Mouse (Mus musculus) forebrain, postnatal 0 days (tissue): ENCODE results near the gene Frmd4b. TPM values are rescaled to one million over a fixed set of nuclear protein-coding genes. Genes with fewer than 3 reads are reported as not detected.

Experiments
- ATAC-seq: fragments of 200-750 bp; cut with Nextera tagmentation; 2 replicates; pipeline ENCODE4 v1.8.0; 2017; ENCODE audit warnings: mild to moderate bottlenecking, moderate library complexity
- DNase-seq: peaks from one replicate; pipeline ENCODE4 v3.0.0-alpha.2; 2015
- H3K27ac ChIP-seq: fragments of 300-500 bp; sonication (generic); 2 replicates; pipeline ENCODE4 v1.5.1; 2014; ENCODE audit warnings: low read depth, mild to moderate bottlenecking, antibody characterized with exemption, low read length, moderate library complexity, mixed read lengths
- H3K27me3 ChIP-seq: fragments of 300-500 bp; sonication (generic); 2 replicates; pipeline ENCODE4 v1.6.1; 2014; ENCODE audit warnings: mild to moderate bottlenecking, low read length, mixed read lengths; ENCODE audit not compliant: insufficient read depth
- H3K36me3 ChIP-seq: fragments of 300-500 bp; sonication (generic); 2 replicates; pipeline ENCODE4 v1.6.1; 2014; ENCODE audit warnings: mild to moderate bottlenecking, moderate library complexity; ENCODE audit not compliant: insufficient read depth
- H3K4me1 ChIP-seq: fragments of 300-500 bp; sonication (generic); 2 replicates; pipeline ENCODE4 v1.6.1; 2014; ENCODE audit warnings: antibody characterized with exemption; ENCODE audit not compliant: insufficient read depth
- H3K4me2 ChIP-seq: fragments of 300-500 bp; sonication (generic); 2 replicates; pipeline ENCODE4 v1.6.1; 2014; ENCODE audit warnings: low read depth, mild to moderate bottlenecking, moderate library complexity
- H3K4me3 ChIP-seq: fragments of 300-500 bp; sonication (generic); 2 replicates; pipeline ENCODE4 v1.5.1; 2014; ENCODE audit warnings: low read depth, low read length, mixed read lengths
- H3K9ac ChIP-seq: fragments of 300-500 bp; sonication (generic); 2 replicates; pipeline ENCODE4 v1.6.1; 2014; ENCODE audit warnings: mild to moderate bottlenecking
- H3K9me3 ChIP-seq: fragments of 300-500 bp; sonication (generic); 2 replicates; pipeline ENCODE4 v1.6.1; 2016; ENCODE audit warnings: low read length
- CTCF ChIP-seq: sonication (generic); IDR thresholded peaks from 2 replicates; pipeline ENCODE4 v1.5.1; 2016; ENCODE audit warnings: antibody characterized with exemption, control low read depth, low read depth
- WGBS: fragments of 180-500 bp; shearing (Covaris S2); extraction: QIAGEN DNeasy Blood & Tissue Kit; methylation state at CpG from one replicate; pipeline ENCODE4 v1.1.7; 2014; 5-methylcytosine and 5-hydroxymethylcytosine counted together
- polyA plus RNA-seq: library from polyadenylated mRNA; unstranded; fragments of >200 nt; fragmentation: Nextera tagmentation; extraction: Ambion mirVana; gene quantifications from 2 replicates; pipeline ENCODE4 v1.2.1, GENCODE M21; 2015
- total RNA-seq: library from RNA; depleted of rRNA; stranded (reverse); fragments of >200 nt; gene quantifications from 2 replicates; pipeline ENCODE4 v1.2.3, GENCODE M21; 2014

Gene Frmd4b
- total and polyA plus RNA-seq, 2 experiments from 2014 or later: 17.0 to 43.7 TPM

DNA sequence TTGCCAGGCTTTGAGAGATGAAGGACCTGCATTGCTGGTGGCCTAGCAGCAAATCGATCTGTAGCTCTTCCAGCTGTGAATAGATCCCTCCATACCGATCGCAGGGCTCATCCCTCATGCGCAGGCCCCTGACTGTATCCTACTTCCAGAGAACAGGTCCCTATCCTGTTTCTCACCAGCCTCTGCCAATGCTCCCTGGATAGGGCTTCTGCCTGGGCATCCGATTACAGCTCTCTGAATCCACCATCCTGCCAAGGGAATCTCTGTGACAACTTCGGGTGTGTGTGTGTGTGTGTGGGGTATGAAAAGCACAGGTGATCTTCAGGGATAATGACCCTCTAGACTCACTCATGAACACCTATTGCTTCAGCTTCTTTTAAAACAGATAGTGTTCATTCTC is 216.9 kb downstream of the Frmd4b start:
- Histone ChIP-seq H3K4me1 (no peaks in the 10 kb centered on the region), H3K4me2 (no peak overlapping the region), H3K27me3 (no peaks in the 10 kb centered on the region), H3K36me3 (no peaks in the 10 kb centered on the region), H3K9ac (no peak overlapping the region), H3K4me3 (no peak overlapping the region), H3K9me3 (no peaks in the 10 kb centered on the region), H3K27ac (no peak overlapping the region)
- DNase-seq (no peak), ATAC-seq (no peak)
- no peak for TF ChIP-seq CTCF
- 90% methylated on average over 6 of the region's 6 CpGs for WGBS

DNA sequence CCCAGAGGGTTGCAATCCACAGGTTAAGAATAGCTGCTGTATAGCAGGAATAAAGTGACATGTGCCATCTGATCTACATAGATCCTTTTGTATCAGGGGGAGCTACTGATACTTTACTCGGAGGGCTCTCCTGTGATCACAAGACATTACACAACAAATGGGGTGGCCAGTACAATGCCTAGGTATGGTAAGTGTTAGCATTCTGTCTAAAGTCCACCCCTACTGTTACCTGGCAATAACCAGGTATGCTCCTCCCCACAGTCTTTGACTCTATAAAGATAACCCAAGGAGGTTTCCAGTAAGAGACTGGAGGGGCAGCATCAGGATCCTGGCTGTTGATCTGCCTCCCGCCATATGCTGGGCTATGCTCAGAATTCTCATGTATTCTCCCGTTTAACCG is 219.4 kb downstream of the Frmd4b start:
- ATAC-seq (no peak), DNase-seq (no peak)
- Histone ChIP-seq H3K4me3 (no peak overlapping the region), H3K4me2 (no peak overlapping the region), H3K9ac (no peak overlapping the region), H3K36me3 (no peaks in the 10 kb centered on the region), H3K27ac (no peak overlapping the region), H3K9me3 (no peaks in the 10 kb centered on the region), H3K4me1 (no peaks in the 10 kb centered on the region), H3K27me3 (no peaks in the 10 kb centered on the region)
- TF ChIP-seq CTCF: no peak
- 77% methylated on average over 4 of the region's 4 CpGs for WGBS

DNA sequence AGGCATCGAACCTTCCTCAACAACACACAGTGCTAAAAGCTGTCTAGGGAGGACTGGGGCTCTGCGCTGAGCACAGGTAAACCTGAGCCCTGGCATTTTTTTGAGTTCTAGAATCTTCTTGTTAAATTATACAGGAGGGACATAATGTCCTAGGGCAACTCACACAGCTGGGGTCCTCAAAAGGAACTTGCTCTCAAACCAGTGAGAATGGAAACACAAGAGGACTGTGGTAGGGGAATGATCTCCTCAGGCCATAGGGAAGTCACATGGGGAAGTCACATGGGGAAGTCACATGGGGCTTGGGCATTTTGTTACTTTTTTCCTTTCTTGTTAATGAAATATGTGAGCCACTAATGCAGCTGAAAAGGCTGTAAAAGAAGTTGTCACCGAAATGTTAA is 220.4 kb downstream of the Frmd4b start:
- no peak overlapping the region for H3K27ac ChIP-seq
- TF ChIP-seq CTCF: no peak

DNA sequence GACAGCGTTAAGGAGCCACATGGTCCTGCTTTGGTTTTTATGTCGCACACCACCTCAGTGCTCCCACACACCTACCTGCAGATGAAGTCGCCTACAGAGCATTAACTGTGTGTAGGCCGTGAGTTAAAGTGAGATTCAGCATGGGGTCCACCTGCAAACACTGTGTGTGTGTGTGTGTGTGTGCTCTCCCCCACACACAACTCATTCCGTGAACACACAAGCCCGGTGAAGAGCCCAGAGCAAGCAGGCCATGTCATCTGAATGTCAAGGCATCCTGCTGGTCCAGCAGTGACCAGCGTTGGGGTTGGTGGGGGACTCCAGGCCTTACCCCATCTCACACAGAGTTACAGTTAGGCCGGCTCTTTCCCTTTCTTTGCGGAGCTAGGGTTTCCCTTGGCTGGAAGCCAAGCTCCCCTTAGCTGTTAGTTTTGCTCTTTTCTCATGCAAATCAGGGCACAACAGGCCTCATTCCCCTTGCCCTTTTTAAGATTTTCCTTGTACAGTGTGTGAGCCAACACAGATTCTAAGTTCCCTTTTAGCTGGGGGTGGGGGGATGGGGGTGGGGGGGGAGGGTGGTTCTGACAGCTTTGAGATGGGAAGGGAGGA is 220.9 kb downstream of the Frmd4b start:
- WGBS: 14% methylated on average over 9 of the region's 9 CpGs
- DNase-seq (peak; percentile 80), ATAC-seq (peak; percentile 76)
- no peak overlapping the region for H3K4me3 ChIP-seq
- peak overlapping the region; percentile 47; the same call in 1 of the 2 replicates for H3K27ac ChIP-seq
- H3K4me1 ChIP-seq: no peaks in the 10 kb centered on the region
- no peaks in the 10 kb centered on the region for H3K27me3 ChIP-seq
- H3K9ac ChIP-seq: no peak overlapping the region
- TF ChIP-seq CTCF: no peak
- H3K9me3 ChIP-seq: no peaks in the 10 kb centered on the region
- no peak overlapping the region for H3K4me2 ChIP-seq
- no peaks in the 10 kb centered on the region for H3K36me3 ChIP-seq

More for the DNA sequence above, 220.4 kb downstream of the Frmd4b start:
- 28% methylated on average over 3 of the region's 3 CpGs for WGBS
- peak; percentile 25; the same call in 1 of the 2 replicates for ATAC-seq
- H3K4me2 ChIP-seq: no peak overlapping the region
- no peaks in the 10 kb centered on the region for H3K36me3 ChIP-seq
- no peaks in the 10 kb centered on the region for H3K9me3 ChIP-seq
- no peak overlapping the region for H3K4me3 ChIP-seq
- H3K9ac ChIP-seq: no peak overlapping the region
- no peak for DNase-seq
- no peaks in the 10 kb centered on the region for H3K4me1 ChIP-seq
- H3K27me3 ChIP-seq: no peaks in the 10 kb centered on the region

DNA sequence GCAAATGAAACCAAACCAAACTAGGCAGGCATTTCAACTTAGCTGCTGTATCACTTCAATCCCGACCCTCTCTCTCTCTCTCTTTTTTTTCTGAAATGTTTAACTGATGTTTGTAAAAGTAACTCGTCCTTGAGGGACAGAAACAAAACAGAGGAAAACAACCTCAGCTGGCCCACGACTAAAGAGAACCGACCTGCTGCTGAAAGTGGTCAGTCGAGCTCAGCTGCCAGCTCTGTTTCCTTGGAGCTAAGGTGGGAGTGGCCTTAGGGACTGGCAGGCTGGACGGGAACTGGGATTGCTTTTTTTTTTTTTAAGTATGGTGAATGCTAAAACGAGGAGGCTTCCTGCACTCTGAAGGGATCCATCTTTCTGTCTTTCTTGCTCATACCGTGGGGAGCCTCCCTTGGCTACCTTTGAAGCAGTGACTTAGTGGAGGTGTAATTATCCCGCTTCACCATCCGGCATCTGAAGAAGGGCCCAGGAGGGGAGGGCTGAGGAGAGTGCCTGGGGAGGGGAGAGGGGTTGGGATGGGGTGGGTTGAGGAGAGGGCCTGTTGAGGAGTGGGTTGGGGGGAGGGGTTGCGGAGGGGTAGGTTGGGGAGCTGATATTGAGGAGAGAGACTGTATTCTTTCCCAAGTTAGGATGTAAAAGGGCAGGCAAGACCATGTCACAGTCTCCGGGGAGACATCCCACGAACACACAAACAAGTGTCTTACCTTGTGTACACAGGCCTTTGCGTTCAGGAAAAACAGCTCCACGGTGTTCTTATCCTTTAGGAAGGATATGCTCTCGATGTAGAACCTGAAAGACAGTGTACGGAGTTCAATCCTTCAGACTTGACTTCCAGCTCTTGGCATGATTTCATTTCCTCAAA is 221.6 kb downstream of the Frmd4b start:
- peak; percentile 64; the same call in 1 of the 2 replicates for ATAC-seq
- peak overlapping the region; percentile 10; the same call in 1 of the 2 replicates for H3K4me2 ChIP-seq
- WGBS: 11% methylated on average over 17 of the region's 17 CpGs
- H3K36me3 ChIP-seq: no peaks in the 10 kb centered on the region
- H3K27ac ChIP-seq: peak overlapping the region; percentile 47; the same call in 1 of the 2 replicates
- H3K4me3 ChIP-seq: no peak overlapping the region
- no peaks in the 10 kb centered on the region for H3K9me3 ChIP-seq
- no peak for TF ChIP-seq CTCF
- no peaks in the 10 kb centered on the region for H3K4me1 ChIP-seq
- DNase-seq: peak; percentile 41
- H3K9ac ChIP-seq: no peak overlapping the region
- H3K27me3 ChIP-seq: no peaks in the 10 kb centered on the region

DNA sequence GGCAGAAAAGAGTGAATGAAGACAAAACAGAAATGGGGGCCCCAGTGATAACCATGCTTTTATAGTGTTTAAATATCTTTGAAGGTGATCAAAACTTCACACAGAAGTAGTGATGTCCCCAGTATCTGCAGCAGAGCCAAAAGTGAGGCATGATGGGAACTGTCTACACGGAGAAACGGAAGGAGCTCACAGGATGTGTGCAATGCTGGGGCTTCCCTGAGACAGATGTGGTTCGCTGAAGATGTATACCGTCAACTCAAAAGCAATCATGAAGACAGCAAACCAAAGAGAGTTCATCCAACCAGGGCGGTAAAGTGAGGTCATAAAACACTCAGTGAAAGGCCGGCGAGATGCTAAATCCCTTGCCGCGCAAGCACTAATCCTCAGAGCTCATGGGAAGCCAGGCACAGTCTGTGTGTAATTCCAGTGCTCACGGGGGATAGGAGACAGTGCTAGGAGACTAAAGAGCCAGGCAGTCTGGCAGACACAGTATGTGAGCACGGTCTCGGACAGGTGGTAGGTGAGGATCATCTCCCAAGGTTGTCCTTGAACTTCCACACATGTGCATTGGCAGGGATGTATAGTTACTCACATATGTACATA is 222.8 kb downstream of the Frmd4b start:
- no peaks in the 10 kb centered on the region for H3K9me3 ChIP-seq
- no peak overlapping the region for H3K4me2 ChIP-seq
- no peak overlapping the region for H3K27ac ChIP-seq
- no peaks in the 10 kb centered on the region for H3K36me3 ChIP-seq
- 31% methylated on average over 12 of the region's 12 CpGs for WGBS
- no peak overlapping the region for H3K9ac ChIP-seq
- H3K4me3 ChIP-seq: no peak overlapping the region
- H3K4me1 ChIP-seq: no peaks in the 10 kb centered on the region
- DNase-seq (no peak), ATAC-seq (no peak)
- no peaks in the 10 kb centered on the region for H3K27me3 ChIP-seq
- TF ChIP-seq CTCF: no peak

DNA sequence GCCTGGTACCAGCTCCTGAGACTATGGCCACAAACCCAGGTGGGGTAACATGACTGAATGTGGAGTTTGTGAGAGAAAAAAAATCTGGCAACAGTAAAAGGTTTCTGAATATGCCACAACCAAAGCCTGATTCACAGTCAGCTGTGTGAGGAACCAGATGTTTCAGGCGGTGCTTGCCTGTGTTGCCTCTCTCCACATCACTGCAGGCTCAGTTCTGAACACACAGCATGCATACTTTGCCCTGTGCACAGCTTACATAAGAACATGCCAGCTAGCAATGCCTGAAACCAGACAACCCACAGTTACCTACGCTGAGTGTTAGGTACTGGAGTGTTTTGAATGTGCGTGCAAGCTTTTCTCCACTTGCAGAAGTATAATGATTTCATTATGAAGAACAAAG is 224.4 kb downstream of the Frmd4b start:
- H3K27ac ChIP-seq: no peak overlapping the region

More for the DNA sequence above, 224.4 kb downstream of the Frmd4b start:
- H3K27me3 ChIP-seq: no peaks in the 10 kb centered on the region
- H3K4me2 ChIP-seq: no peak overlapping the region
- no peaks in the 10 kb centered on the region for H3K36me3 ChIP-seq
- H3K9ac ChIP-seq: no peak overlapping the region
- ATAC-seq: no peak
- no peaks in the 10 kb centered on the region for H3K4me1 ChIP-seq
- no peak overlapping the region for H3K4me3 ChIP-seq
- DNase-seq: no peak
- no peak for TF ChIP-seq CTCF
- 67% methylated on average over 3 of the region's 3 CpGs for WGBS
- H3K9me3 ChIP-seq: no peaks in the 10 kb centered on the region
